Mouse (Mus musculus): ENCODE data around the gene Ppp6r2.

GRCm38 (mm10) chr15:89286582-89286981, 75.2 kb downstream of the Ppp6r2 start:
- no peak for TF ChIP-seq CTCF (IDR thresholded peaks at IDR 0.05; ENCODE audit: low read depth)
- TF ChIP-seq EP300 (optimal IDR thresholded peaks at IDR 0.05), result no peak

Measured in stomach, postnatal 0 days (tissue).